Mouse (Mus musculus) forebrain, embryonic 13.5 days (tissue): ENCODE measurements at regions not wholly inside any gene's neighbourhood (a gene's known extent, or its start where the extent isn't known, plus 50 kb on each side); places are given as distances from the start of the nearest gene placed in this dataset.

Experiments
- ATAC-seq: fragments of 200-750 bp; cut with Nextera tagmentation; 2 replicates; pipeline ENCODE4 v1.8.0; 2017
- H3K27ac ChIP-seq: fragments of 300-500 bp; sonication (generic); 2 replicates; pipeline ENCODE4 v1.5.1; 2015; ENCODE audit warnings: inconsistent platforms, mild to moderate bottlenecking, moderate library complexity
- H3K27me3 ChIP-seq: fragments of 300-500 bp; sonication (generic); 2 replicates; pipeline ENCODE4 v1.6.1; 2015; ENCODE audit warnings: mild to moderate bottlenecking, inconsistent platforms
- H3K36me3 ChIP-seq: fragments of 300-500 bp; sonication (generic); 2 replicates; pipeline ENCODE4 v1.6.1; 2015; ENCODE audit warnings: mild to moderate bottlenecking, inconsistent platforms; ENCODE audit not compliant: poor library complexity, severe bottlenecking
- H3K4me1 ChIP-seq: fragments of 300-500 bp; sonication (generic); 2 replicates; pipeline ENCODE4 v1.6.1; 2015; ENCODE audit warnings: inconsistent platforms
- H3K4me2 ChIP-seq: fragments of 300-500 bp; sonication (generic); 2 replicates; pipeline ENCODE4 v1.6.1; 2015; ENCODE audit warnings: inconsistent platforms, mild to moderate bottlenecking, moderate library complexity
- H3K4me3 ChIP-seq: fragments of 300-500 bp; sonication (generic); 2 replicates; pipeline ENCODE4 v1.5.1; 2015; ENCODE audit warnings: mild to moderate bottlenecking, inconsistent platforms
- H3K9ac ChIP-seq: fragments of 300-500 bp; sonication (generic); 2 replicates; pipeline ENCODE4 v1.6.1; 2015; ENCODE audit warnings: mild to moderate bottlenecking, inconsistent platforms
- H3K9me3 ChIP-seq: fragments of 300-500 bp; sonication (generic); replicated peaks from 2 replicates; pipeline ENCODE4 v1.6.1; 2016; ENCODE audit warnings: inconsistent platforms
- WGBS: fragments of 180-500 bp; shearing (Covaris S2); methylation state at CpG from one replicate; pipeline ENCODE4 v1.1.7; 2015; 5-methylcytosine and 5-hydroxymethylcytosine counted together

GRCm38 (mm10) chr17:62393355-62394006 is 487.6 kb downstream of the Efna5 start:
- Histone ChIP-seq H3K27ac (no peak overlapping the region), H3K4me2 (no peak overlapping the region), H3K9me3 (no peaks in the 10 kb centered on the region), H3K36me3 (no peaks in the 10 kb centered on the region), H3K4me1 (no peaks in the 10 kb centered on the region), H3K27me3 (no peaks in the 10 kb centered on the region), H3K4me3 (no peak overlapping the region), H3K9ac (no peak overlapping the region)
- 91% methylated on average over 8 of the region's 8 CpGs for WGBS
- ATAC-seq, result no peak

GRCm38 (mm10) chr17:62384053-62384452 is 497.1 kb downstream of the Efna5 start:
- Histone ChIP-seq H3K27ac (no peak overlapping the region), H3K9me3 (no peaks in the 10 kb centered on the region), H3K27me3 (no peaks in the 10 kb centered on the region), H3K36me3 (no peaks in the 10 kb centered on the region), H3K4me1 (no peaks in the 10 kb centered on the region), H3K4me2 (no peak overlapping the region), H3K4me3 (no peak overlapping the region), H3K9ac (no peak overlapping the region)
- ATAC-seq, result no peak
- 91% methylated on average over 16 of the region's 16 CpGs for WGBS

- no peak for ATAC-seq
Observed at GRCm38 (mm10) chr17:62378868-62379417, 502.2 kb downstream of the Efna5 start.

GRCm38 (mm10) chr17:62369100-62369499 is 512.0 kb downstream of the Efna5 start:
- no peaks in the 10 kb centered on the region for H3K36me3 ChIP-seq
- H3K9me3 ChIP-seq, result no peaks in the 10 kb centered on the region
- no peak overlapping the region for H3K4me2 ChIP-seq
- ATAC-seq, result no peak
- no peak overlapping the region for H3K9ac ChIP-seq
- 73% methylated on average over 3 of the region's 3 CpGs for WGBS
- no peaks in the 10 kb centered on the region for H3K27me3 ChIP-seq
- H3K4me1 ChIP-seq, result no peaks in the 10 kb centered on the region
- no peak overlapping the region for H3K4me3 ChIP-seq
- no peak overlapping the region for H3K27ac ChIP-seq

More at GRCm38 (mm10) chr17:62378868-62379417, 502.2 kb downstream of the Efna5 start:
- 86% methylated on average over 8 of the region's 8 CpGs for WGBS
- Histone ChIP-seq H3K27ac (no peak overlapping the region), H3K9ac (no peak overlapping the region), H3K9me3 (no peaks in the 10 kb centered on the region), H3K27me3 (no peaks in the 10 kb centered on the region), H3K4me3 (no peak overlapping the region), H3K4me2 (no peak overlapping the region), H3K4me1 (no peaks in the 10 kb centered on the region), H3K36me3 (no peaks in the 10 kb centered on the region)

- 79% methylated on average over 4 of the region's 4 CpGs for WGBS
- no peak overlapping the region for H3K9ac ChIP-seq
- no peak overlapping the region for H3K4me2 ChIP-seq
- H3K27me3 ChIP-seq, result no peaks in the 10 kb centered on the region
- H3K4me3 ChIP-seq, result no peak overlapping the region
- H3K4me1 ChIP-seq, result no peaks in the 10 kb centered on the region
- no peak for ATAC-seq
- no peaks in the 10 kb centered on the region for H3K9me3 ChIP-seq
- H3K27ac ChIP-seq, result no peak overlapping the region
- no peaks in the 10 kb centered on the region for H3K36me3 ChIP-seq
Observed at GRCm38 (mm10) chr17:62367937-62368336, 513.2 kb downstream of the Efna5 start.

- Histone ChIP-seq H3K4me3 (no peak overlapping the region), H3K9me3 (no peaks in the 10 kb centered on the region), H3K4me2 (no peak overlapping the region), H3K36me3 (no peaks in the 10 kb centered on the region), H3K4me1 (no peaks in the 10 kb centered on the region), H3K27me3 (no peaks in the 10 kb centered on the region), H3K9ac (no peak overlapping the region), H3K27ac (no peak overlapping the region)
- no peak for ATAC-seq
Observed at GRCm38 (mm10) chr17:62358323-62358722, 522.8 kb downstream of the Efna5 start.

- WGBS, result 33% methylated on average over 10 of the region's 10 CpGs
- Histone ChIP-seq H3K27ac (no peak overlapping the region), H3K4me2 (no peak overlapping the region), H3K9me3 (no peaks in the 10 kb centered on the region), H3K27me3 (0 out of 2 replicates have a peak, but pooled peaks cover 10% of the 10 kb centered on the region), H3K36me3 (no peaks in the 10 kb centered on the region), H3K9ac (no peak overlapping the region), H3K4me3 (no peak overlapping the region), H3K4me1 (peaks cover 18% of the 10 kb centered on the region)
- ATAC-seq, result peak; percentile 94
Observed at GRCm38 (mm10) chr17:62337890-62338557, 543.1 kb downstream of the Efna5 start.

GRCm38 (mm10) chr17:62330226-62330625 is 550.9 kb downstream of the Efna5 start:
- Histone ChIP-seq H3K9me3 (peaks cover 2% of the 10 kb centered on the region; the same call in 1 of the 2 replicates), H3K27ac (no peak overlapping the region), H3K4me1 (no peaks in the 10 kb centered on the region), H3K9ac (no peak overlapping the region), H3K4me2 (no peak overlapping the region), H3K4me3 (no peak overlapping the region), H3K27me3 (0 out of 2 replicates have a peak, but pooled peaks cover 4% of the 10 kb centered on the region), H3K36me3 (no peaks in the 10 kb centered on the region)
- ATAC-seq, result no peak
- WGBS, result 86% methylated on average over 4 of the region's 4 CpGs

- ATAC-seq, result no peak
- Histone ChIP-seq H3K36me3 (no peaks in the 10 kb centered on the region), H3K4me3 (no peak overlapping the region), H3K27me3 (no peaks in the 10 kb centered on the region), H3K9me3 (peaks cover 4% of the 10 kb centered on the region; the same call in 1 of the 2 replicates), H3K4me1 (no peaks in the 10 kb centered on the region), H3K27ac (no peak overlapping the region), H3K4me2 (no peak overlapping the region), H3K9ac (no peak overlapping the region)
Observed at GRCm38 (mm10) chr17:62326844-62327243, 554.3 kb downstream of the Efna5 start.

- Histone ChIP-seq H3K4me1 (no peaks in the 10 kb centered on the region), H3K4me2 (no peak overlapping the region), H3K27me3 (no peaks in the 10 kb centered on the region), H3K27ac (no peak overlapping the region), H3K36me3 (no peaks in the 10 kb centered on the region), H3K9ac (no peak overlapping the region), H3K9me3 (no peaks in the 10 kb centered on the region; the same call in 1 of the 2 replicates), H3K4me3 (no peak overlapping the region)
- WGBS, result 72% methylated on average over 4 of the region's 4 CpGs
- no peak for ATAC-seq
Observed at GRCm38 (mm10) chr17:62319033-62319432, 562.1 kb downstream of the Efna5 start.

GRCm38 (mm10) chr17:62310059-62310458 is 571.1 kb downstream of the Efna5 start:
- H3K4me2 ChIP-seq, result no peak overlapping the region
- no peak overlapping the region for H3K9ac ChIP-seq
- ATAC-seq, result no peak
- H3K4me3 ChIP-seq, result no peak overlapping the region
- H3K27me3 ChIP-seq, result no peaks in the 10 kb centered on the region
- no peaks in the 10 kb centered on the region for H3K9me3 ChIP-seq
- no peaks in the 10 kb centered on the region for H3K36me3 ChIP-seq
- H3K27ac ChIP-seq, result no peak overlapping the region
- no peaks in the 10 kb centered on the region for H3K4me1 ChIP-seq
- WGBS, result 52% methylated on average over 3 of the region's 3 CpGs

GRCm38 (mm10) chr17:62307111-62307510 is 574.0 kb downstream of the Efna5 start:
- Histone ChIP-seq H3K27me3 (no peaks in the 10 kb centered on the region), H3K27ac (no peak overlapping the region), H3K4me3 (no peak overlapping the region), H3K9me3 (no peaks in the 10 kb centered on the region), H3K36me3 (no peaks in the 10 kb centered on the region), H3K4me2 (no peak overlapping the region), H3K9ac (no peak overlapping the region), H3K4me1 (no peaks in the 10 kb centered on the region)
- WGBS, result 91% methylated on average over 2 of the region's 2 CpGs
- ATAC-seq, result no peak
